Mouse (Mus musculus): ENCODE data around the gene Slc25a47. TPM values are rescaled to one million over a fixed set of nuclear protein-coding genes. Genes with fewer than 3 reads are reported as not detected.

Slc25a47 gene
- polyA plus RNA-seq, 1 experiment, result 9.2 TPM

GRCm38 (mm10) chr12:108879138-108879537 lies 43.3 kb downstream of the Slc25a47 start:
- H3K4me3 ChIP-seq (ENCODE audit: insufficient read depth, low read length), result no peak overlapping the region
- no peak overlapping the region for H3K27ac ChIP-seq (ENCODE audit: insufficient read depth, low read length)
- TF ChIP-seq CTCF (IDR thresholded peaks at IDR 0.05; ENCODE audit: extremely low read depth, insufficient read depth, low read length) (no peak), POLR2A (IDR thresholded peaks at IDR 0.05; ENCODE audit: extremely low read depth, insufficient read depth, low read length) (no peak)
- H3K4me1 ChIP-seq (ENCODE audit: control insufficient read depth, insufficient read depth, low read length), result no peaks in the 10 kb centered on the region

GRCm38 (mm10) chr12:108880606-108881005 lies 44.8 kb downstream of the Slc25a47 start:
- no peaks in the 10 kb centered on the region for H3K4me1 ChIP-seq (ENCODE audit: control insufficient read depth, insufficient read depth, low read length)

GRCm38 (mm10) chr12:108881192-108881591 lies 45.3 kb downstream of the Slc25a47 start:
- H3K27ac ChIP-seq (ENCODE audit: insufficient read depth, low read length), result no peak overlapping the region
- no peak overlapping the region for H3K4me3 ChIP-seq (ENCODE audit: insufficient read depth, low read length)
- no peaks in the 10 kb centered on the region for H3K4me1 ChIP-seq (ENCODE audit: control insufficient read depth, insufficient read depth, low read length)
- TF ChIP-seq CTCF (IDR thresholded peaks at IDR 0.05; ENCODE audit: extremely low read depth, insufficient read depth, low read length), result no peak
- TF ChIP-seq POLR2A (IDR thresholded peaks at IDR 0.05; ENCODE audit: extremely low read depth, insufficient read depth, low read length), result no peak

More at GRCm38 (mm10) chr12:108880606-108881005, 44.8 kb downstream of the Slc25a47 start:
- TF ChIP-seq POLR2A (IDR thresholded peaks at IDR 0.05; ENCODE audit: extremely low read depth, insufficient read depth, low read length) (no peak), CTCF (IDR thresholded peaks at IDR 0.05; ENCODE audit: extremely low read depth, insufficient read depth, low read length) (no peak)
- no peak overlapping the region for H3K4me3 ChIP-seq (ENCODE audit: insufficient read depth, low read length)
- H3K27ac ChIP-seq (ENCODE audit: insufficient read depth, low read length), result no peak overlapping the region

DNA sequence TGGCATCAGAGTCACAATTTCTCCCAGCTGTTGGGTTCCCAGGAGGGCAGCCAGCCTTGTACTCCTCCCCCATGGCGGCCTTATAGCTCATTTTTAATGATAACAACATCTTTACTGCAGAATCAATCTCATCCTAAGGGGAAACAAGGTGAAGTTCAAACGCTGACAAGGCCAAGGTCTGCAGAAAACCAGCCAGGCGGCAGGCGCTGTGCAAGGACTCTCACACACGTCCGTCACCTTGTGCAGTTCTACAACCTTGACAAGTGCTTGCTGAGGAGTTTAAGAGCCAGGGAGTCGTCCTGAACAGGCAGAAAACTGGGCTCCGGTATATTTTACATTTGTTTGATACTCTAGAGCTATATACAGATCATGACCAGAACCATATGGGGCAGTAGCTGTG lies 46.9 kb downstream of the Slc25a47 start:
- Histone ChIP-seq H3K27ac (ENCODE audit: insufficient read depth, low read length) (no peak overlapping the region), H3K4me3 (ENCODE audit: insufficient read depth, low read length) (no peak overlapping the region), H3K4me1 (ENCODE audit: control insufficient read depth, insufficient read depth, low read length) (no peaks in the 10 kb centered on the region)
- no peak for TF ChIP-seq POLR2A (IDR thresholded peaks at IDR 0.05; ENCODE audit: extremely low read depth, insufficient read depth, low read length)
- TF ChIP-seq CTCF (IDR thresholded peaks at IDR 0.05; ENCODE audit: extremely low read depth, insufficient read depth, low read length), result no peak

- no peaks in the 10 kb centered on the region for H3K4me1 ChIP-seq (ENCODE audit: control insufficient read depth, insufficient read depth, low read length)
- H3K27ac ChIP-seq (ENCODE audit: insufficient read depth, low read length), result no peak overlapping the region
- TF ChIP-seq POLR2A (IDR thresholded peaks at IDR 0.05; ENCODE audit: extremely low read depth, insufficient read depth, low read length) (no peak), CTCF (IDR thresholded peaks at IDR 0.05; ENCODE audit: extremely low read depth, insufficient read depth, low read length) (no peak)
- H3K4me3 ChIP-seq (ENCODE audit: insufficient read depth, low read length), result no peak overlapping the region
These were observed 50.1 kb downstream of the Slc25a47 start for GRCm38 (mm10) chr12:108885906-108886305.

GRCm38 (mm10) chr12:108887077-108887476 lies 51.2 kb downstream of the Slc25a47 start:
- Histone ChIP-seq H3K27ac (ENCODE audit: insufficient read depth, low read length) (no peak overlapping the region), H3K4me3 (ENCODE audit: insufficient read depth, low read length) (no peak overlapping the region), H3K4me1 (ENCODE audit: control insufficient read depth, insufficient read depth, low read length) (no peaks in the 10 kb centered on the region)
- no peak for TF ChIP-seq CTCF (IDR thresholded peaks at IDR 0.05; ENCODE audit: extremely low read depth, insufficient read depth, low read length)
- no peak for TF ChIP-seq POLR2A (IDR thresholded peaks at IDR 0.05; ENCODE audit: extremely low read depth, insufficient read depth, low read length)

GRCm38 (mm10) chr12:108888632-108889031 lies 52.8 kb downstream of the Slc25a47 start:
- TF ChIP-seq POLR2A (IDR thresholded peaks at IDR 0.05; ENCODE audit: extremely low read depth, insufficient read depth, low read length) (no peak), CTCF (IDR thresholded peaks at IDR 0.05; ENCODE audit: extremely low read depth, insufficient read depth, low read length) (no peak)
- no peak overlapping the region for H3K4me3 ChIP-seq (ENCODE audit: insufficient read depth, low read length)
- H3K27ac ChIP-seq (ENCODE audit: insufficient read depth, low read length), result no peak overlapping the region
- H3K4me1 ChIP-seq (ENCODE audit: control insufficient read depth, insufficient read depth, low read length), result peaks cover 3% of the 10 kb centered on the region

- H3K4me3 ChIP-seq (ENCODE audit: insufficient read depth, low read length), result peak within 1 kb of the TSS; percentile 82
- H3K4me1 ChIP-seq (ENCODE audit: control insufficient read depth, insufficient read depth, low read length), result peaks cover 6% of the 10 kb centered on the region
- no peak within 1 kb of the TSS for H3K27ac ChIP-seq (ENCODE audit: insufficient read depth, low read length)
- TF ChIP-seq POLR2A (IDR thresholded peaks at IDR 0.05; ENCODE audit: extremely low read depth, insufficient read depth, low read length) (no peak), CTCF (IDR thresholded peaks at IDR 0.05; ENCODE audit: extremely low read depth, insufficient read depth, low read length) (no peak)
These were observed 57.3 kb downstream of the Slc25a47 start, which contains the start of gene Wdr25 for GRCm38 (mm10) chr12:108892989-108893714. Gene Wdr25 (plus strand): TSS chr12:108893631.

- no peak within 1 kb of the TSS for H3K27ac ChIP-seq (ENCODE audit: insufficient read depth, low read length)
- TF ChIP-seq CTCF (IDR thresholded peaks at IDR 0.05; ENCODE audit: extremely low read depth, insufficient read depth, low read length), result no peak
- peak; percentile 60; the same call in 1 of the 2 replicates for TF ChIP-seq POLR2A (IDR thresholded peaks at IDR 0.05; ENCODE audit: extremely low read depth, insufficient read depth, low read length)
- peak within 1 kb of the TSS; percentile 82 for H3K4me3 ChIP-seq (ENCODE audit: insufficient read depth, low read length)
- H3K4me1 ChIP-seq (ENCODE audit: control insufficient read depth, insufficient read depth, low read length), result peaks cover 6% of the 10 kb centered on the region
These were observed 58.0 kb downstream of the Slc25a47 start, which contains the start of gene Wars for GRCm38 (mm10) chr12:108893715-108894431. Gene Wars (minus strand): TSS chr12:108894174.
